Mouse (Mus musculus): ENCODE results near the gene Pitpnc1.

The Pitpnc1 gene

DNA sequence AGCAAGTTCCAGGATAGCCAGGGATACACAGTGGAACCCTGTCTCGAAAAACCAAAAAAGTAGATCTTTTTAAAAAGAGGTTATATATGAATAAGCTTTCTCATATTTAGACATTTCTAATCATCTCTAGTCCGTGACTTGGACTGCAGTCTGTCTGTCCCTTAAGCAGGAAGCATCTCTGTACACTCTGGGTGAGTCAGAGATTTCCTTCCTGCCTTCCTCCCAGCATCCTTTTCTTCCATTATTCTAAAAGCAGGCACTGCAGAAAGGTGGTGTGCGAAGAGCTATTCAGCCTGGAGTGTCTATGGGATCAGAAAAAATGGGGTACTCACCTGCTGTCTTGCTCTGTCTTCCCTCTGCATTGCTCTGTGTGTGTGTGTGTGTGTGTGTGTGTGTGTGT lies 100.0 kb downstream of the Pitpnc1 start:
- DNase-seq (ENCODE audit: low spot score) = no peak

DNA sequence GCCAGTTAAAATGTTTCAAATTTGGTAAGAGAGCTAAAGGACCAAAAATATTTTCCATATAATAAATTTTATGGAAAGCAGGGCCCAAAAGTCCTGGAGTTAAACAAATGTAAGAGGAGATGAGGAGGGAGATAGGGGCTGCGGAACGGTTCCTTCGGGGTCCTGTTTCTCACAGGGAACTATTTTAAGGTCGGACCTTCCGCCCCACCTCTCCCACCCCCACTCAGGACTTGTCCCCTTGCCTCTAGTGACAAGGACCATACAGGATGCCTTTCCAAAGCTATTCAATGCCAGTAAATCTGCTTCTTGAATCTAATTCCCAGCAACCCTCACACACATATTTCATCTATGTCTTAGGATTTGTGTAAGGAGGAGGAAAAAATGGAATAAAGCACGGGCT lies 100.8 kb downstream of the Pitpnc1 start:
- no peak for DNase-seq (ENCODE audit: low spot score)

DNA sequence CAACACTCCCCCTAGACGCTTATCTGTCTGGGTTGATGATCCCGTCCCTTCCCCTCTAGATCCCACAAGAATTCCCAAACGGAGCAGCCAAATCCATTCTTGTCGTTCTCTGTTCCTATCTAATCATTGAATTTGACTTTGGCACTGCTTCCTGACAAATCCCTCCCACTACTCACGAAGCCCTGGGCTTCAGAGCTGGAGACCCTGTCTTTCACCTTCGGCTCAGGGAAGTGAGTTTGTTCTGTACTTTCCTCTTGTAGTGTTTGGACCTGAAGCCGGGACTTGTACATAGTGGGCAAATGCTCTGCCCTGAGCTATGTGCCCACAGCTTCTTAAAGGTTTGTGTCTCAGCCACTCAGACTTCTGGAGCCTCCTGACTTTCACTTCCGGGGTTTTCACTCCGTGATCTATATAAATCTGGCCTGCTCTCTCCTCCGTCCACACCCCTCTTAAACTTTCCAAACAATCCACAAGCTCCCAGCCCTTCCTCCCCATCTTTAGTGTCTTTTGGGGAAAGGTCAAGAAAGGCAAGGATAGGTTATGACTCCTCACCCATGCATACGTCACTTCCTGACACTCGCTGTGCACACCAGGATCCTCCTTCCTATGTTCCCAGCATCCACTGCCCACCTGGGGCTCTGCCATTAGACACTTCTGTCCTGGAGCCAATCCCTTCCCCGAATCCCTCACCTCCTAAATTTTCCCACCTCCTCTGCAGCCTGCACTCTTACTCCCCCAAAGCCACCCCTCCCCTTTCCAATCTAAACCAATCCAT lies 104.4 kb downstream of the Pitpnc1 start:
- no peak for DNase-seq (ENCODE audit: low spot score)

DNA sequence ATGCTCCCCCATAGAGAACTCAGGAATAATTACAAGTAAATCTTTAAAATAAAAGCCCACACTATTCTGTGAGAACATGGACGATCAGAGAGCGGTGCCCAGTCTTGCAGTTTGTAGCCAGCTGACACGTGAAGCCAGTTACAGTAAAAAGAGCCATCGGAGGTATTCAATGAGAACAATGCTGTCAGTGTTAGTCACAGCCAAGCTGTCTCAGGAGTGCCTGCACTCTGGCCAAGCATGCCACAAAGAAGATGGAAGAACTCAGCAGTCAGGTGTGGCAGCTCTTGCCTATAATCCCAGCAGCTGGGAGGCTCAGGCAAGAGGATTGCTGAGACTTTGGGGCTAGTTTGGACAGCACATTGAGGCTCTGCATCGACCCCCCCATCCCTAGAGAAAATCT lies 111.8 kb downstream of the Pitpnc1 start:
- DNase-seq (ENCODE audit: low spot score) = no peak

DNA sequence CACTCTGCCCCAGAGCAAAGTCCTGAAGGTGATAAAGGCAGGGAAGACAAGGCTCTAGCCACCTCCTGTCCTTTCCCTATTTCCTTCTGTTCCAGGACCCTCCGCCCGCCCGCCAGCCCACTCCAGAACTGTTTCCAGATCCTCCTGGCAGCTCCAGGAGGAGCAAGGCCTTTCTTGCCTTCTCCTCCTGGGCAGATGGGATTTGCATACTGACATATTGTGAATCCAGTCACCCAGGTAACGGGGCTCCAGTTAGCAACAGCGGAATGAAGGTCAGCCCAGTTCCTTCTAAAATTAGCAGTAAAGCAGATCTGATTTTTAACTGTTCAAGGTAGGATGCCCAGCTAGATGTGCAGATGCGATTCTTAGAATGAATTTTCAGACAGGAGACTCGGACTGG lies 114.3 kb downstream of the Pitpnc1 start:
- peak; percentile 37 for DNase-seq (ENCODE audit: low spot score)

DNA sequence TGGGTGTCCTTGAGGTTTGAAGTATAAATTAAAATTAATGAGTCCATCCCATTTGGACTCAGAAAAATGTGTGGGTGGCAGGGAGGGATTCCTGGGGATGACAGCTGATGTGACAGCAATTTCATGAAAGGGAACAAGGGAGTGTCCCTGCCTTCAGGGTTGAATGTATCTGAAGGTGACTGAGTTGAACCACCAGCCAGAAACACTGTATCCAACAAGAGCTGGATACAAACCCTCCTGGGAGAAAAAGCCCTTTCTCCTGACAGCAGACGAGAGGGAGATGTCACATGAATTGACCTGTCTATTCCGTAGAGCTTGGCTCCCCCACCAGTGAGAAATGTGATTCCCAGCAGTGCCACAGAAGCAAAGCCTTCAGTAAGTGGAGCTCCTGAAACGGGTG lies 115.0 kb downstream of the Pitpnc1 start:
- DNase-seq (ENCODE audit: low spot score) = no peak

DNA sequence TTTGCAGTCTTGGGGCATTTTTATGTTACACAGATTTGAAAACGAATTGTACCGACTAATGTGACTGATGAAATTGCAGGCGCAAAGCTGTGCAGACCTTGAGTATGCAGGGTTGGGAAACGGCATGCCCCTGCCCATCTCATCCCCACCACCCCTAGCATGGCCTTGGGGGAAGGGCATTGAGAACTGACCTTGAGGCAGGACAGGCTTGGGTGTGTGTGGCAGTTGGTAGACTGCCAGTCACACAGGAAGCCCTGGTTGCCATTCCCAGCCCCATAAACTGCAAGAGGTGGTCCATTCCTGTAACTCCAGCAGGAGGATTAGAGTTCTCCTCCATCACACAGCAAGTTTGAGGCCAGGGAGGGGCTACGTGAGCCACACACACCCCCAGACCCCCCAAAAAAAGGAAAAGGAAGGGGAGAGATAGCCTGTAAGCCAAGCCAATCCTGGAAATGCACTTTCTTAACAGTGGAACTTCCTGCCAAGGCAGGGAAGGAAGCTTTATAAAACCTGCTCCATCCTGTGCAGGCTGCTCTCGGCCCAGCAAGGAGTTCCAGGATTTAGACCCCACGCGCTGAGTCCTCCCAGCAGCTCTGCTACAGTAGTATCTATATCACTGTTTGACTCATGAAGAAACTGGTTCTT lies 115.9 kb downstream of the Pitpnc1 start:
- no peak for DNase-seq (ENCODE audit: low spot score)

DNA sequence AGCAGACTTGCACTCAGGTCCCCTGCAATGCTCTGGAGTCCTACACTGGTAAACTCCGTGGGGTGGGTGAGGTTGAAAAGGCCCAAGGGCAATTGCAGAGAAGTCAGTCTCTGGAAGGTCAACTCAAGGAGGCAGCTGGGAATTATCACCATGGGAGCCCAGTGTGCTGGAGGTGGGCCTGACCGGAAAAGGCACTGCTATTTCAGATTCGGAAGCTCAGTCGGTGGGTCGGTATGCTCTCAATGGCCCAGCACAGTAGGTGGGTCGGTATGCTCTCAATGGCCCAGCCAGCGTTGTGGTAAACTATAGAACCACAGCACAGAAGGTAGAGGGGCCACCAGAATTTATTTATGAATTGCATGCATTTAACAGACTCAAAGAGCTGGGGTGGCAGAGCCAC lies 117.9 kb downstream of the Pitpnc1 start:
- no peak for DNase-seq (ENCODE audit: low spot score)

DNA sequence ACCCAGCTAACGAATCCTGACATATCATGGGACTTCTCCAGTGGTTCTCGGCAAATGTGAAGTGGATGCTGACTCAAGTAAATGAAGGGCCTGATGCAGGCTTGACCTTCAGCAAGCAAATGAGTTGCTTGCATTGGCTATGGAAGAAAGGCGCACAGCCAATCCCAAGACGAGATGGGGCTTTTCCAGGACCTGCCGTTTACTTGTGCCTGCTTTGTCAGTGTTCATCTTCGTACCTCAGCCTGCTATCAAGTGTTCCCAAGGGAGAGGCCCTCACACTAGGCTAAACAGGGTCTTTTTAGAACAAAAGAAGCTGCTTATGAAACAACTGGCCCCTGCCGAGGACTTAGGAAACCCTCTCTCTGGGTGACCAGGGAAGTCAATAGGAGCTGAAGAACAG lies 120.7 kb downstream of the Pitpnc1 start:
- no peak for DNase-seq (ENCODE audit: low spot score)

DNA sequence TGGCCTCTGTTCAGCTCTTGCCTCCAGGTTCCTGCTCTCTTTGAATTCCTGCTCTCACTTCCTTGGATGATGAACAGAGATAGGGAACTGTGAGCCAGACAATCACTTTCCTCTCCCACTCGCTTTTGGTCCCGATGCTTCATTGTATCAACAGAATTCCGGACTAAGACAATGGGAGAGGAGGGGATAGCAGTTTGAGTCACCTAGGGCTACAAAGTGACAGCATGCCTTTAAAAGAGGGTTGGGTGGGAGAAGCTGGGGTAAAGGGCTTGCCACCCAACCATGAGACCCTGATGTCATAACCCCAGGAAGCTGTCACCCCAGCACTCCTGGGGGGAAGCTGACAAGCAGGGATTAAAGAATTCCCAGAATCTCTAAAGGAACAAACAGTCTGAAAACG lies 127.5 kb downstream of the Pitpnc1 start:
- no peak for DNase-seq (ENCODE audit: low spot score)

DNA sequence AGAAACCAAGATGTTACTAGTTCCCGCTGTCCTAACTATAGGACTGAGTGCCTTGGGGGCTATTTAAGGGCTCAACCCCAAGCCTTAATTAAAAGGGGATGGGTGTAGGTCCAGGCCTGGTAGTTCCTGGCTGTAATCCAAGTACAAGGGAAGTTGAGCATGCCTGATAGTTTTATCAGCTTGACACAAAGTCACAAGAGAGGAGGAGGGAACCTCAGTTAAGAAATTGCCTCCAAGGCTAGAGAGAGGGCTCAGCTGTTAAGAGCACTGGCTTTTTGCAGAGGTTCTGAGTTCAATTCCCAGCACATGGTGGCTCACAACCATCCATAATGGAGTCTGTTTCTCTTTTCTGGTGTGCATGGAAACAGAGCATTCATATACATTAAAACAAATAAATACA lies 128.1 kb downstream of the Pitpnc1 start:
- DNase-seq (ENCODE audit: low spot score) = no peak

DNA sequence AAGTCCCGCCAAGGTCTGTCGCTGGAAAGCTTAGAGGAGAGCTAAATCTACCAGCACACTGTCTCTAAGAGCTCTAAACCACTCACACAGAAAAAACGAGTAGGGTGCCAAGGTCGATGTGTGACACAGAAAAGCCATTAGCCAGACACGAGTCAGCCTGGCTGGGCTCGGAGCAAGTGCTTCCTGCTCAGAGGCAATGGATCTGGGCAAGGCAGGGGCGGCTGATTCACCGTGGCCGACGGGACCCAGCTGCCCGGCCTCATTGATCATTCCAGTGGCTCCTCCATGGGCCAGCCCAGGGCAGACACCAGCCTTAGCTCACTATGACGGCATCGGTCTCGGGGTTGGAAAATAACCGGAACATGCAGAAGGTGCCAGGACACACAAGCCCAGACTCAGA lies 129.2 kb downstream of the Pitpnc1 start:
- DNase-seq (ENCODE audit: low spot score) = no peak

DNA sequence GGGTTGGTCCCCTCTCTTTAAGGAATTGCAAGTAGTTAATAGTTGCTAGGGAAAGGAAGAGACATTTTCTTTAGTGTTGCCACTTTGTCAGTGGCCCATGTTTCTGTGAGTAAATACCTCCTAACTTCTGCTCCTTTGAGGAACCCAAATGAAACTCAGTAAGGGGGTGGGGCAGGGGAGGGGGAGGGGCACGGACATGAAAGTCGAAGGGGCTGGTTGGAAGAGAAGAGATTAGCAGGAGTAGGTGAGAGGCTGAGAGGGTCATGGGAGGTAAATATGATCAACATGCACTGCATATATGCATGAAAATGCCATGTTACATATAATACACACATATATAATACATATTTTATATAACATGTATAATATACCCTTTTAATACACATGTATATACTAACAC lies 129.7 kb downstream of the Pitpnc1 start:
- DNase-seq (ENCODE audit: low spot score) = no peak

DNA sequence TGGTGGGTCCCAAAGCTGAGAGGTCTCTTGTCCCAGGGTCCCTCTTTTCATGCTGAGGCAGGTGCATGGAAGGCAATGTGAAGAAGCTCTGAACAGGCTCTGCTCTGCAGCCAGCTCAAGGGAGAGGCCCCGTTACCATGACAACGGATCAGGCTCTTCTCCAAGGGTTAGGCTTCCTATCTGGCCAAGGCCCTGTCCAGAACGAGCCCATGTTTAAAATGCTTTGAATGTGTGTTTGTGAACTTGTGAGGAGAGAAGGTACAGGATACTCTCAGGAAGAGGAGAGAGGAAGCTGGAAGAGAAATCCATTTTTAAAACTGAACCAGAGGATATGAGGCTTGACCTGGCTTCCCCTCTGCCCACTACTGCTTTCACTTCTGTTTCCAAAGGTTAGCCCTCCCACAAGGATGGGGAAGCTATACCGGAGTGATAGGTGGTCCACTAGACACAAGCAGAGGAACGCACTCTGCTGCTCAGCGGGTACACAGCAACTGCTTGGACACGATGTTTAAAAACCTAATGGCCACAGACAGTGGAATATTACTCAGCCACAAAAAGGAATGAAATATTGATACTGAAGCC lies 131.2 kb downstream of the Pitpnc1 start:
- DNase-seq (ENCODE audit: low spot score) = no peak

DNA sequence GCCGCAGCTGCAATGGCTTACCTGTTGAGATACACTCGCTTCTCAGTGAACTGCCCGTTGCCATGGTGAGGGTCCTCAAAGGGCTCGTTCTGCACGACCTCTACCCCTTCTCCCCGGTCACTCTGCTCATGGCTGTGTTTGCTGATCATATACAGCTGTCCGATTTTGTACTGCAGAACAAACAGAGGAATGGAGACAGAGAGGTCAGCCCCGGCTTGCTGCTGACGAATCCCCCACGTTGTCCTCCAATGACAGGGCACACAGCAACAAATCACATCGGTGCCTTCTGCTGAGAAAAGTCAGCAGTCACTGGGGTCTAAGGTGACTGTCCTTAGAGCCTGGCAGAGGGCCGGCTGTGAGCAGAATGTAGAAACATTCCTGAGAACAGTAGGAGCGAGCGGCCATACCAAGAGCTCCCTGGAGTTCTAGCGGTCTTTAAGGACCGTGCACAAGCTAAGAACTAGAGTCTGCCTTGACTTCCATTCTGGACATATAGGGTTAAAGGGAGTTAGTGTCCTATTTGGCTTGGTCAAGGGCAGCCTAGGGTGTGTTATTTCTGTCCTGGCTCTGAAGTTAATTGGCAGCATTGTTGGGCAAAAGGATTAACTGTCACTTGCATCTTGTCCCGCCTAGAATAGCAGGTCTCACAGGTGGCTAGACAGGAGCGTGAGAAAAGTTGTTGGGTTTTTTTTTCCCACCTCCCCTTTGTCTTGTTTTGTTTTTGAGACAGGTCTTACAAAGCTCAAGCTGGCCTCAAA lies 132.9 kb downstream of the Pitpnc1 start:
- no peak for DNase-seq (ENCODE audit: low spot score)

DNA sequence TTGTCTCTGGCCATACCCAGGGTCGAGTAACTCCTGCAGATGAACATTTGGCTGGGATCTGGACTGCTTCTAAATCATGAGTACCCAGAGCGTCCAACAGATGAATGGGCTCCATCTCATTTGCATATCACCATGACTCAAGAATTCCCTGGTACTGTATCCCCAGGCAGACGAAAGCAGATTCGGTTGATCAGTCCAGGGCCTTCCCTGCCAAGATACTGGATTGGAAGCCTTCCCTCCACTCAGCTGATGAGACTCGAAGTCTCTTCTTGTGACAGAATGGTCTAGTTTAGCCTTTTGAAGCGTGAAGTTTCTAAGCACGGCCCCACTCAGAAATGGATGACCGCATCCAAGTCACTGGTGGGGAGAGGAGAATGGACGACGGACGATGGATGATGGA lies 134.7 kb downstream of the Pitpnc1 start:
- no peak for DNase-seq (ENCODE audit: low spot score)

DNA sequence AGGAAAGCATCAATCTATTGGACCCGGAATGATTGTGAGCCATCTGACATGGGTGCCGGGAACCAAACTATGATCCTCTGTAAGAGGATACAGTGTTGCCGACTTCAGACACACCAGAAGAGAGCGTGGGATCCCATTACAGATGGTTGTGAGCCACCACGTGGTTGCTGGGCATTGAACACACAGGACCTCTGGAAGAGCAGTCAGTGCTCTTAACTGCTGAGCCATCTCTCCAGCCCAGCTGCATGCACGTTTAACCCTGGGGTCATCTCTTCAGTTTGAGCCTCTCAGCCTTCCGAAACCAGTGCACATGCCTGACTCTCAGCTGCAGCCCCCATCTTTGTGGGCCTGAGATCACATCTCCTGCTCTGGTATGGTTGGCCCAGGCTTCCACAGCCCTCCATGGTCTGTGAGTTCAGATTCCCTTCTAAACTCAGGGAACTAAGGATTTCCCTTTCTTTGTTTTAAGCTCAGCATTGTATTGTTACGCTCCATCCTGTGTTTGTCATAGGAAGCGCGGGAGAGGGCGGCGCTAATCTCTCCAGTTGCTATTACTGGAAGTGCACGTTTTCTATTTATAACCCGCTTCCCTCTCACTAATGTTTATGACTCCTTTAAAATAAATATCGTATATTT lies 135.5 kb downstream of the Pitpnc1 start:
- no peak for DNase-seq (ENCODE audit: low spot score)

DNA sequence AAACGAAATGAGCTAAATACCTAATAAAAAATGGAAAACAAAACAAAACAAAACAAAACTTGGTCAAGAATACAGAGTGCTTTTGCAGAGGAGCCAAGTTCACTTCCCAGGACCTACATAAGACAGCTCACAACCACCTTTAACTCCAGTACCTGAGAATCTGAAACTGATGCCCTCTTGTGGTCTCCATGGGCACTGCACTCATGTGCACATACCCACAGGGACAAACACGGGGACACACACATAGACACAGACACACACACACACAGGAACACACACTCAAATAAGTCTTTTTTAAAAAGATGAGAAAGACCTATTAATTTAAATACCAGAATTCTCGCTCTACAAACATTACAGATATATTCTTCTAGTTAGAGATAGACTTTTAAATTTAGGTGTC lies 137.6 kb downstream of the Pitpnc1 start:
- DNase-seq (ENCODE audit: low spot score) = no peak

DNA sequence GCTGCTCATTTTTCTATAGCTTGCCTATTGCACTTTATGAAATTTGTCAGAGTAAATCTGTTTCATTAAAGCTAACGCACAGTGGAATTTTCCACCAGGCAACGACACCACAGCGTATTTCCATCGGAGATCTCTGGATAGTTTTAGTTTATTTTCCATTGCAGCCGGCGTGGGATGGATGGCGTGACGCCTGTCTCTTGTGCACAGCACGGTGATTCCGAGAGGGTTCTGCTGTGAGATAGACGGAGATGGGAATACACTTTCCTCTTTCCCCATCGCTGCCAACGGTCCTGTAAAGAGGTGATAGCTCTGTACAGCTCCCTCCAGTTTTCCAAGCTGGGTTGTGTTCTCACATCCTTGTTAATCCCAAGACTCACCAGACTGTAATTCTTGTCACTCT lies 138.2 kb downstream of the Pitpnc1 start:
- DNase-seq (ENCODE audit: low spot score) = no peak

DNA sequence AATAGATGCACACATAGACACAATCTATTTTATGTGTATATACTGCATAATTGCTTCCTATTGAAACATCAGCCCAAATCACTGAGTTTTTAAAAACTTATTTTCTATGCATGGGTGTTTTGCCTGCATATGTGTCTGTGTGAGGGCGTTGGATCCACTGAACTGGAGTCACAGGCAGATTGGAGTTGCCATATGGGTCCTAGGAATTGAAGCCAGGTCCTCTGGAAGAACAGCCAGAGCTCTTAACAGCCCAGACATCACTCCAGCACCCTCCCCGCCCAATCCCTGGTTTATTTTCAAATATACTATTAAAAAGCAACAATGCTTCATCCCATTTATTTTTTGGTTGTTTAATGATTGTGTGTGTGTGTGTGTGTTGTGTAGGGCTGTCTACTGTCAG lies 139.1 kb downstream of the Pitpnc1 start:
- peak; percentile 70 for DNase-seq (ENCODE audit: low spot score)

DNA sequence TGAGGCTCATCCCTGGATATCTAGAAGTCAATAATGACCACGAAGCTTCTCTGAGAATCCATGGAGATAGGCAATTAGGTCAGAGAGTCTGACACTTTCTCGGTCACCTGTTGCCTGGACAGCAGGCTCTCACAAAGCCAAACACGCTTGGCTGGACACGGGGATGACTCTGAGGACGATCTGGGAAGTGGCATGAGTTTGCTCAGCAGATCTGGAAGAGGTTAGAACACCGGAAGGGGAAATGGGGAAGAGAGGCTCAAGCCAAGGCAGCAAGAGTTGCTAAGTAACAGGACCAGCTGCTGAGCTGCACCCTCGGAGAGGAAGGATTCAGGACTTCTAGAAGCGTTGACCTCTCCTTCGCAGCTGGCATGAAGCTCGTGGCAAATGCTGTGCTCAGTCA lies 143.2 kb downstream of the Pitpnc1 start:
- no peak for DNase-seq (ENCODE audit: low spot score)
